Mouse (Mus musculus): Measurements from ENCODE around the gene Etv6.

The Etv6 gene

GRCm38 (mm10) chr6:134110206-134110605 is 74.7 kb downstream of the Etv6 start:
- no peak for DNase-seq (ENCODE audit: low spot score in 2 of 2)

GRCm38 (mm10) chr6:134111599-134111998 is 76.1 kb downstream of the Etv6 start:
- DNase-seq (ENCODE audit: low spot score in 2 of 2) = no peak

- no peak for DNase-seq (ENCODE audit: low spot score in 2 of 2)
Observed at GRCm38 (mm10) chr6:134112753-134113152, 77.3 kb downstream of the Etv6 start.

DNA sequence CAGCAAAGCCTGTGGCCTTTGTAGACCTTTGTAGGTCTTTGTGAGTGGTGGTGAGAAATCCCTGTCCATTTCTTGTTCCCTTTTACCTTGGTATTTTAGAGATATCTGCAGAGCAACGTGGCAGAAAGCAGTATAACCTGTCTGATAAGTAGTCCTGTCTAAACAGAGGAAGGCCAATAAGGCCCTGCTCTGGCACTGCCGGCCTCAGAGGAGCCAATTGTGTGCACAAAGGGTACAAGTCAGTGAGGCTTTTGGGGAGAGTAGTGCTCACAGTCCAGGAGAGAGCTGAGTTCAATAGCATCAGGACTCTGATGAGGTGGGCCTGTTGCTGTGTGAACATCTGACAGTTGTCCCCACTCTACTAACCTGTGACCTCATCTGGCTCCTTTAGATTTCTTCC is 77.7 kb downstream of the Etv6 start:
- no peak for DNase-seq (ENCODE audit: low spot score in 2 of 2)

- DNase-seq (ENCODE audit: low spot score in 2 of 2) = no peak
Observed at GRCm38 (mm10) chr6:134115219-134115968, 79.9 kb downstream of the Etv6 start.

DNA sequence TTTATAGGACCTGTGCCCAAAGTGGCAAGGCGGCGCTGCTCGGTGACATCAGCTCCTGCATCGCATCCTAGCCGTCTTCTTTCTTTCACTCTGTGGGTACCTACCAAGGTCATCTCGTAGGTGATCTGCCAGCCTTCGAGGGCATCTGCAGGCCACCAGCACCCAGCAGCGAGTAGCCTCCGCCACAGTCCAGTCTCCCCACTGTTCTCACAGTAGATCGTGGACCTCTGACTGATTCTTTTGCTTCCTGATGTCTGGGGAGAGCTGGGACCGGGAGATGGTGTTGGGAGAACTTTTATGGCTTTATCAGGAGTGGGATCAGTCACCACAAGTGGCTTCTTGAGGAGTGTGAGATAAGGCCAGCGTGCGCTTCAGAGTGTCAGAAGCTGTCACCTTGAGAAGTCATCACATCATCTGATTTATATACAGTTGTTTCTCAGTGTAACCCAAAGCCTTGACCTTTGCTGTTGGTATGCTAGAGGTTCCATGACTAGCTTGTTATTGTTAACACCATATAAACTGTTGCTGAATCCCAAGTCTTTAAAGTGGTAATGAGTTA is 82.0 kb downstream of the Etv6 start:
- no peak for DNase-seq (ENCODE audit: low spot score in 2 of 2)

GRCm38 (mm10) chr6:134118506-134118905 is 83.0 kb downstream of the Etv6 start:
- no peak for DNase-seq (ENCODE audit: low spot score in 2 of 2)

DNA sequence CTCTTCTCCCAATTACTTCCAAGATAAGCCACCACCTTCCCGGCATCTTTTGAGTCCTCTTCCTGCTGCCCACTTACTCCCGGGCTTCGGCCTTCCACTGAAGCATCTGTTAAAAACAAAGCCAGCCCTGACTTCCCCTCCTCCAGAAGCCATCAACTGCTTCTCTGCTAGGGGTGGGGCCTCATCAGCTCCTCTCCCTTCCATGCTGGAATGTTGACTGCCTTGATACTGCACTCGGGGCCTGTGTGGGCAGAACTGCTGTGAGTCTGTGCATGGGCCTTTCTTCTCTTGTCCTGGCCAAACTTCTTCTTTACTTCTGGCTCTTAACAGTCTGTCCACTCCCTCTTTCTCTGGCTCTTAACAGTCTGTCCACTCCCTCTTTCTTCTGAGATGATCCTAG is 83.6 kb downstream of the Etv6 start:
- DNase-seq (ENCODE audit: low spot score in 2 of 2) = no peak

- no peak for DNase-seq (ENCODE audit: low spot score in 2 of 2)
Observed at GRCm38 (mm10) chr6:134120227-134120626, 84.7 kb downstream of the Etv6 start.

DNA sequence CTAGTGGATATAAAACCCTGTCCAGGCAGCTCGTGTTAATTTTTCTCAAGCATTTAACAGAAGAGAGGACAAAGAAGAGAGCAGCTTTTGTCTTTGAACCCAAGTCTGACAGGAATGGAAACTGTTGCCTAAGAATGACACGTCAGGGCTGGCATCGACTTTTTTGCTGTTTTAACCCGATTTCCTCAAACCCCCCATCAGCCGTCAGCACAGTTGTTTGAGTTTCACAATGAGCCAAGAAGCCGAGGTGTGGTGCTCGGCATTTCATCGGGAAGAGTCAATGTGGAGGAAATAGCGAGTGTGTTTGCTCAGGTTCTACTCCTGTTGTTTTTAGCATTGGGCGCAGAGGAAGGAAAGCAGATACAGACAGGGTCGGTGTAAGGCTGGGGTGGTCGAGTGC is 85.2 kb downstream of the Etv6 start:
- no peak for DNase-seq (ENCODE audit: low spot score in 2 of 2)

- no peak for DNase-seq (ENCODE audit: low spot score in 2 of 2)
Observed at GRCm38 (mm10) chr6:134122945-134123344, 87.4 kb downstream of the Etv6 start.

DNA sequence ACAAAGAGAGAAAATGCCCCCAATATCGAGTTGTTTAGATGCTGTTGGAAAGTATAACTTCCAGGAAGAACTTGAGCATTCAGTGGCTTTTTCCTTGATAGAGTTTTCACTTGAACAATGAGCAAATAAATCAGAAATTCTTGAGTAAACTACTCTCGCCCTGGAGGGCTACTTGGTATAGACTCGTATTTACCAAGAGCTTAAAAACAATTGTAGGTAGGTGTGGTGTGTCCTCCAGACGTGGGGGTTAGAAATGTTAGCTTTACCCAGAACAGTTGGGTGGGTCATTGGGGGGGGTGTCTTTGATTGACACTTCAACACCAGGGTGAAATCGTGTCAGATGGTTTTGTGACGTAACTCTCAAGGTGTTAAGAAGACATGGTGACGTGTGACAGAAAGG is 88.0 kb downstream of the Etv6 start:
- no peak for DNase-seq (ENCODE audit: low spot score in 2 of 2)

DNA sequence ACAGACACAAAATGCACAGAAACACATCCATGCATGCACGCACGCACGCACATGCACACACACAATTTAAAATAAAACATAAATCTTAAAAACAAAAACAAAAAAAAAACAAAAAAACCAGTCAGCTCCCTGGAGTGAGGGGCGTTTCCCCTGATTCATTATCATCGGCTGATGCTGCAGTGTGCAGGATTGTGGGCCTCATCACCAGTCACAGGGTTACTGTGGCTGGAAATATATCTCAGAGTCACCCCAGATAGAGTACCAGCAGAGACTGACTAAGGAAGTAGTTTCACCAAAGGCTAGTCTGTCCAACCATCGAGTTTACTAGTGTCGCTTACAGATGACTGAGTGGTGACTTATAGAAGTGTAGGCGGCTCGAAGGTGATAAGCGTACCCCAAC is 88.8 kb downstream of the Etv6 start:
- DNase-seq (ENCODE audit: low spot score in 2 of 2) = no peak

DNA sequence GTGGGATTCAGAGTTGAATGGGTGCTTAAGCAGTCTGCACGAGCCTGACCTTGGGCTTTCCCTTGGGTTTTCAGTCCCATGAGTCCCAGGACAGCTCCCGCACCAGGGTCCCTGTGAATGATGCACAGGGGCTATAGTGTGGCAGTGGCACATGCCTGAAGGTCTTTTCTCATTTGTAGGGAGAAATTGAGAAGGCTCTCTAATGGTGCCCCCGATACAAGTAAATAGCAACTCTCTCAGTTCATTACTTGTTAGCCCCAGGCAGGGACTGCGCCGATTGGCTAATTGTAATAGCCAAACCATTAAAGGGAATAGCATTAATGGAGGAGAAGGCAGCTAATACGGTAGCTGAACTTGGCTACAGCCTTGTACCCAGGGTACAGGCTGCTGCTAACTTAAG is 92.5 kb downstream of the Etv6 start:
- DNase-seq (ENCODE audit: low spot score in 2 of 2) = no peak

DNA sequence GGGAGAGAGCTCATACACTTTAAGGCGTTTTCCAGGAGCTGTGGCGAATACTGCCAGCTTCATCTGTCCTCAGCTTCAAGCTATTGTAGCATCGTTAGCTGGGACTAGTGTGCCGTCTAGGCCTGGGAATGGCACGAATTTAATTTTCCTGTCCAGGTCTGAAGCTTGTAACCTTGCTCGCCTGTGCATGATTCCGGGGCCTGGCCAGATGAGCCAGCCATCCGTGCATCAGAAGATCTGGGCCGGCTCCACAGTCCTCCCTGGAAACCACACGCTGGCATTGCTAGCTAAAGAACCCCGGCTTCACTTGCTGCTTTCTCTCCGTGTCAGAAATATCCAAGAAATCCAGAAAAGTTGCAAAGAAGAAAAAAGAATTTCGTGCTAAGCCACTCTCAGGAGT is 93.1 kb downstream of the Etv6 start:
- DNase-seq (ENCODE audit: low spot score in 2 of 2) = no peak

DNA sequence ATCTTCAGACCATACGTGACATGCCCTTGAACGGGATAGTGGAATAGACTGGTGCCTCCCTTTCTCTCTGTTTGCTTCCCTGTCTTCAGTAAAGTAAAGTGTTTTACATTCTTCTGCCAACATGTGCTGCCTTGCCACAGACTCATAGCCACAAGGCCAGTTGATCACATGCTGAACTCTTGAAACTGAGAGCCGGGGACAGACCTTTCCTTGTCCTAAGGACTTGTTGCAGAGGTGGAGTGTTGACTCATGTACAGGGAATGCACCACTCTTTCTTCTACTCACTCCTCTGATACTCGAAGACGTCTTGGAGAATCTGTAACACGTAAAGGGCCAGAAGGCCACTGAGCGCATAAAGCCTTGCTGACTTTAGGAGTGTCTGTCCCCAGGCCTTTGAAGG is 94.3 kb downstream of the Etv6 start:
- no peak for DNase-seq (ENCODE audit: low spot score in 2 of 2)

- DNase-seq (ENCODE audit: low spot score in 2 of 2) = no peak
Observed at GRCm38 (mm10) chr6:134130816-134131215, 95.3 kb downstream of the Etv6 start.

GRCm38 (mm10) chr6:134131601-134132000 is 96.1 kb downstream of the Etv6 start:
- DNase-seq (ENCODE audit: low spot score in 2 of 2) = no peak

DNA sequence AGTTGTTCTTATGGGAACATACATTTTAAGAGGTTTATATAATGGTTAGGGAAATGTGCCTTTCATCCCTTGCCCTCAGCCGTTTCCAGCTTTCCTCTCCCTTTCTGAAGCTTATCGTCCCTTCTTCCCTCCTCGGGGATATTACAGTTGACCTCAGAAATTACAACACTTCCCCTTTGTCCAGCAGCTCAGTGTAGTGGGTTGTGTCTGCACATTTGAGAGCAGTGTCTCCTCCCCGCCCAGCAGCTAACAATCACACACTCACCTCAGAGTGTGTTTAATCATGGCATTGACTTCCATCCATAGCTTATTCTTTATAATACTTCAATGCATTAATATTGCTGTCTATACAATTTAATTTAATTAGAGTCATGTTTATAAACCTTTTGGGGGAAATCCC is 98.3 kb downstream of the Etv6 start:
- DNase-seq (ENCODE audit: low spot score in 2 of 2) = no peak

- no peak for DNase-seq (ENCODE audit: low spot score in 2 of 2)
Observed at GRCm38 (mm10) chr6:134134821-134135323, 99.4 kb downstream of the Etv6 start.

DNA sequence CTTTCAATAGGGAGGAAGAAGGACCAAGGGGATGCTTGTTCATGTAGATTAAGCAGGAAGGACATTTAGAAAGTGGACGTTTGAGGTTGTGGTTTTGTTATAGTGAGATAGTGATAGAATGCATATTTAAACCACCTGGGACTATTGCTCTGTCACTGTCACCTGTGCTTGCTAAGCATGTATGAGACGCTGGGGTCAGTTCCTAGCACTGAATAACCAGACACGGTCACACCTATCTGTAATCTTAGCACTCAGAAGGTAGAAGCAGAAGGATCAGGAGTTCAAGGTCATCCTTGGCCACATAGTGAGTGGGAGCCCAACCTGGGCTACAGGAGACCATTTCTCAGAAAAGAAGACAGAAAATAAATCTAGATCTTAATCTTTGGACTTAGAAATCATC is 100.8 kb downstream of the Etv6 start:
- no peak for DNase-seq (ENCODE audit: low spot score in 2 of 2)

DNA sequence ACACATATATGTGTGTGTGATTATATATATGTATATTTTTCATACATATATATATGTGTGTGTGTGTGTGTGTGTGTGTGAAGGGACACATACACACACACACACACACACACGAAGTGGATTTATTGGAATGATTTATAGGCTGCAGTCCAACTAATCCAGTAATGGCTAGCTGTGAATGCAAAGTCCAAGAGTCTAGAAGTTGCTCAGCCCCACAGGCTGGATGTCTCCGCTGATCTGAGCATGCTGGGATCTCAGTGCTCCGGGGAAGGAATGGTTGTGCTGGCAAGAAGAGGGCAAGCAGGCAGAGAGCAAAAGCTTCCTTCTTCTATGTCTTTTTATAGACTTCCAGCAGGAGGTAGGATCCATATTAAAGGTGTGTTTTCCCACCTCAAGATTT is 103.9 kb downstream of the Etv6 start:
- no peak for DNase-seq (ENCODE audit: low spot score in 2 of 2)

DNA sequence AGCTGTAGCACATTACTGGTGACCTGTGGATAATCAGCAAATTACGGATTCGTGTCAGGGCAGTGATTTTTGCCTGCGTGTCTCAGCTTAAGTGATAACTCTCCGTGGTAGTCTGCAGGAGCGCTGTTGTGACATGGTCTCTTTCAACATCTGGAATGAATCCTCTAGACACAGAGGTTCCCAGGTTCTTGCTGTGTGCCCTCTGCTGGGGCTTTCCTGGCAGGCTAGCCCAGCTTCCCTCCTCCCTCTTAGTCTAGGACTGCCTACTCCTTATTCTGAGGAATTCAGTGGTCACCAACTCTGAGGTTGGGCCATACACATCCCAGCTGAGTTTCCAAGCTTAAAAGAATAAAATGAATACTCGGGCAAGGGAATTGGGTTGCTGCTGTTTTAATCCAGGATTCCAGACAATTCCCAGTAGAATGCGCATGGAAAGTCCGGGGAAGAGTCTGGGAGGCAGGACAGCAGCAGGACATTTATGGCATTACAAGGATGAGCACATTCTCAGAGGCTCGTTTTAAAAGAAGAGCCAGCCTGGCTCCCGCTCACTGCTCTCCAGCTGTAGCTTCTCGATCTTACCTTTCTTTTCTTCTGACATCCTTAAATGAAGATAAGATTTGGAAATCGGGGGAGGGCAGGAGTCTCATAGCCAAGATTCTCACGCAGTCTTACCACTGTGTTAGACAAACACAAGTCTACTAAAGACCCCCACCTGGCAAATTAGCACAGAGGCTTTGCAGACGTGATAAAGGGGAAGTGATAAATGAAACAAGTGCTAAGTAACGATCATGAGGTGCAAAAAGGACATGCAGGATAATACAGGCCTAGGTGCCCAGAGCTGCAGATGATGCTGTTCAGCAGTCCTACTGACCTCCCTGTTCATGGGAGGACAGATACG is 105.5 kb downstream of the Etv6 start:
- no peak for DNase-seq (ENCODE audit: low spot score in 2 of 2)
